Comparison of ENCODE assay signal across 10 mouse cellular contexts in genomic region chr5:69613209-69613796, GRCm38 (mm10). TPM values are rescaled to one million over a fixed set of nuclear protein-coding genes. Genes with fewer than 3 reads are reported as not detected.
A peak's percentile ranks its signal among the peaks of the same experiment; 100 is the strongest.
DNase-seq lines count a peak whose midpoint lies in the region; ATAC-seq lines count a peak whose summit lies in the region.
"Had no signal": no experiment of that assay in that cellular context is flagged by ENCODE, and none has a peak within 500 bp of the region (broad histone marks: within the 10 kb centered on the region; RNA-seq: fewer than 3 reads in every experiment).

No protein-coding gene starts in this region.

- no peak overlapping the region for H3K4me2 ChIP-seq in hindbrain, embryonic 11.5 days (replicated peaks; ENCODE audit: low read depth, low read length)
- no peak overlapping the region for H3K4me2 ChIP-seq in hindbrain, embryonic 12.5 days (replicated peaks)
- no peak overlapping the region for H3K4me2 ChIP-seq in neural tube, embryonic 14.5 days (ENCODE audit: low read depth, low read length)
- no peak overlapping the region for H3K4me2 ChIP-seq in neural tube, embryonic 15.5 days
- H3K4me2 ChIP-seq in forebrain, embryonic 12.5 days: no peak overlapping the region
- H3K4me2 ChIP-seq: limb, embryonic 12.5 days had no signal

- H3K9me3 ChIP-seq in hindbrain, embryonic 11.5 days (ENCODE audit: control insufficient read depth, low read length): no peaks in the 10 kb centered on the region
- no peaks in the 10 kb centered on the region for H3K9me3 ChIP-seq in hindbrain, embryonic 12.5 days (replicated peaks)
- H3K9me3 ChIP-seq in neural tube, embryonic 14.5 days (ENCODE audit: control insufficient read depth, low read length): no peaks in the 10 kb centered on the region
- no peaks in the 10 kb centered on the region for H3K9me3 ChIP-seq in neural tube, embryonic 15.5 days (replicated peaks)
- no peaks in the 10 kb centered on the region for H3K9me3 ChIP-seq in forebrain, embryonic 12.5 days

- H3K36me3 ChIP-seq in hindbrain, embryonic 11.5 days (ENCODE audit: control insufficient read depth, insufficient read depth, low read length): no peaks in the 10 kb centered on the region
- H3K36me3 ChIP-seq in hindbrain, embryonic 12.5 days: no peaks in the 10 kb centered on the region
- no peaks in the 10 kb centered on the region for H3K36me3 ChIP-seq in neural tube, embryonic 14.5 days (ENCODE audit: control insufficient read depth, insufficient read depth, low read length)
- H3K36me3 ChIP-seq in neural tube, embryonic 15.5 days: no peaks in the 10 kb centered on the region
- H3K36me3 ChIP-seq in forebrain, embryonic 12.5 days (replicated peaks): no peaks in the 10 kb centered on the region
- H3K36me3 ChIP-seq: limb, embryonic 12.5 days had no signal

- peak; percentile 54; the same call in 1 of the 2 replicates for ATAC-seq in hindbrain, embryonic 11.5 days (ENCODE audit: low FRiP score)
- ATAC-seq in hindbrain, embryonic 12.5 days (ENCODE audit: low FRiP score): no peak
- ATAC-seq in neural tube, embryonic 14.5 days (ENCODE audit: low read depth): peak; percentile 44
- ATAC-seq in neural tube, embryonic 15.5 days (ENCODE audit: low FRiP score): no peak
- peak; percentile 39; the same call in 1 of the 2 replicates for ATAC-seq in forebrain, embryonic 12.5 days (ENCODE audit: low FRiP score)
- no peak for ATAC-seq in inflammation-experienced regulatory T-cells, adult 6 months

- WGBS in hindbrain, embryonic 11.5 days: 33% methylated on average over 4 of the region's 4 CpGs
- 24% methylated on average over 4 of the region's 4 CpGs for WGBS in hindbrain, embryonic 12.5 days
- WGBS in neural tube, embryonic 14.5 days: 25% methylated on average over 4 of the region's 4 CpGs
- 28% methylated on average over 4 of the region's 4 CpGs for WGBS in neural tube, embryonic 15.5 days
- WGBS in forebrain, embryonic 12.5 days: 28% methylated on average over 4 of the region's 4 CpGs

- no peak overlapping the region for H3K9ac ChIP-seq in hindbrain, embryonic 11.5 days (ENCODE audit: low read depth, low read length)
- no peak overlapping the region for H3K9ac ChIP-seq in hindbrain, embryonic 12.5 days
- no peak overlapping the region for H3K9ac ChIP-seq in neural tube, embryonic 14.5 days (replicated peaks; ENCODE audit: low read depth, low read length)
- no peak overlapping the region for H3K9ac ChIP-seq in neural tube, embryonic 15.5 days (replicated peaks)
- no peak overlapping the region for H3K9ac ChIP-seq in forebrain, embryonic 12.5 days
- H3K9ac ChIP-seq: limb, embryonic 12.5 days had no signal

- H3K4me1 ChIP-seq in hindbrain, embryonic 11.5 days (replicated peaks; ENCODE audit: control insufficient read depth, insufficient read depth, low read length): no peaks in the 10 kb centered on the region
- H3K4me1 ChIP-seq in hindbrain, embryonic 12.5 days: no peaks in the 10 kb centered on the region
- H3K4me1 ChIP-seq in neural tube, embryonic 14.5 days (ENCODE audit: control insufficient read depth, insufficient read depth, low read length): no peaks in the 10 kb centered on the region
- H3K4me1 ChIP-seq in neural tube, embryonic 15.5 days: no peaks in the 10 kb centered on the region
- H3K4me1 ChIP-seq in forebrain, embryonic 12.5 days: no peaks in the 10 kb centered on the region
- H3K4me1 ChIP-seq: limb, embryonic 12.5 days had no signal

- DNase-seq in hindbrain, embryonic 11.5 days (ENCODE audit: low spot score): peak; percentile 63
- no peak for DNase-seq in right cerebral cortex, postnatal 36 days (ENCODE audit: low spot score in 2 of 2)
- DNase-seq in kidney, postnatal 4 days: no peak
- DNase-seq: adrenal gland, postnatal 10 days had no signal

- no peak overlapping the region for H3K27ac ChIP-seq in hindbrain, embryonic 11.5 days (ENCODE audit: low read depth, low read length)
- H3K27ac ChIP-seq in hindbrain, embryonic 12.5 days: no peak overlapping the region
- H3K27ac ChIP-seq in neural tube, embryonic 14.5 days (ENCODE audit: low read depth, low read length): no peak overlapping the region
- no peak overlapping the region for H3K27ac ChIP-seq in neural tube, embryonic 15.5 days (replicated peaks)
- no peak overlapping the region for H3K27ac ChIP-seq in forebrain, embryonic 12.5 days
- H3K27ac ChIP-seq: limb, embryonic 12.5 days had no signal

- no peaks in the 10 kb centered on the region for H3K27me3 ChIP-seq in hindbrain, embryonic 11.5 days (ENCODE audit: control insufficient read depth, insufficient read depth, low read length)
- no peaks in the 10 kb centered on the region for H3K27me3 ChIP-seq in hindbrain, embryonic 12.5 days
- no peaks in the 10 kb centered on the region for H3K27me3 ChIP-seq in neural tube, embryonic 14.5 days (ENCODE audit: control insufficient read depth, insufficient read depth, low read length)
- H3K27me3 ChIP-seq in neural tube, embryonic 15.5 days (replicated peaks): no peaks in the 10 kb centered on the region
- H3K27me3 ChIP-seq in forebrain, embryonic 12.5 days: no peaks in the 10 kb centered on the region
- H3K27me3 ChIP-seq: limb, embryonic 12.5 days had no signal

- H3K4me3 ChIP-seq in hindbrain, embryonic 11.5 days (ENCODE audit: low read depth, low read length): no peak overlapping the region
- H3K4me3 ChIP-seq in hindbrain, embryonic 12.5 days: no peak overlapping the region
- no peak overlapping the region for H3K4me3 ChIP-seq in neural tube, embryonic 14.5 days (ENCODE audit: low read depth, low read length)
- no peak overlapping the region for H3K4me3 ChIP-seq in neural tube, embryonic 15.5 days (replicated peaks)
- no peak overlapping the region for H3K4me3 ChIP-seq in forebrain, embryonic 12.5 days (replicated peaks)
- H3K4me3 ChIP-seq: limb, embryonic 12.5 days had no signal

RNA-seq across cellular contexts. Expression of gene Gnpda2, which starts 21.2 kb away (rescaled TPM):
- 28.8 and 30.8 TPM in 2 replicates for polyA plus RNA-seq in hindbrain, embryonic 11.5 days (2014; fragmentation: Nextera tagmentation; extraction: Ambion mirVana)
- polyA plus RNA-seq in hindbrain, embryonic 12.5 days (2016; fragmentation: Nextera tagmentation; extraction: Ambion mirVana): 34.6 and 34.9 TPM in 2 replicates
- 36.8 and 39.0 TPM in 2 replicates for polyA plus RNA-seq in neural tube, embryonic 14.5 days (2014; fragmentation: Nextera tagmentation; extraction: Ambion mirVana)
- polyA plus RNA-seq in neural tube, embryonic 15.5 days (2015; fragmentation: Nextera tagmentation; extraction: Ambion mirVana): 37.1 and 37.4 TPM in 2 replicates
- polyA plus RNA-seq in forebrain, embryonic 12.5 days (2016; fragmentation: Nextera tagmentation; extraction: Ambion mirVana): 31.0 and 31.3 TPM in 2 replicates
- 10 to 100 TPM; 67.8 to 92.0 (median 70.5) TPM for polyA plus RNA-seq in inflammation-experienced regulatory T-cells, adult 6 months (2017; shearing (Covaris generic))

RNA-seq across cellular contexts. Expression of gene Guf1, which starts 56.6 kb away (rescaled TPM):
- 51.1 and 55.8 TPM in 2 replicates for polyA plus RNA-seq in hindbrain, embryonic 11.5 days (2014; fragmentation: Nextera tagmentation; extraction: Ambion mirVana)
- polyA plus RNA-seq in hindbrain, embryonic 12.5 days (2016; fragmentation: Nextera tagmentation; extraction: Ambion mirVana): 60.5 and 61.4 TPM in 2 replicates
- polyA plus RNA-seq in neural tube, embryonic 14.5 days (2014; fragmentation: Nextera tagmentation; extraction: Ambion mirVana): 57.8 and 69.7 TPM in 2 replicates
- polyA plus RNA-seq in neural tube, embryonic 15.5 days (2015; fragmentation: Nextera tagmentation; extraction: Ambion mirVana): 53.9 and 55.4 TPM in 2 replicates
- 53.6 and 58.7 TPM in 2 replicates for polyA plus RNA-seq in forebrain, embryonic 12.5 days (2016; fragmentation: Nextera tagmentation; extraction: Ambion mirVana)
- polyA plus RNA-seq in inflammation-experienced regulatory T-cells, adult 6 months (2017; shearing (Covaris generic)): 1 to 10 TPM; 6.2 to 9.6 (median 8.7) TPM

Comparison
In these comparisons a context has a peak if more than half of its experiments do, and no peak if none do; other contexts are left out.
1. ATAC-seq: peak in hindbrain, embryonic 11.5 days (single experiment), neural tube, embryonic 14.5 days (single experiment) and forebrain, embryonic 12.5 days (single experiment); none in hindbrain, embryonic 12.5 days (single experiment), neural tube, embryonic 15.5 days (single experiment) and inflammation-experienced regulatory T-cells, adult 6 months (single experiment).